Mouse (Mus musculus) heart, adult 11 months (tissue): ENCODE data around the gene Zfp276.
"Not testable (repeated sequence)": the region's sequence is repeated elsewhere in the genome, so short reads cannot be mapped to it uniquely, and the experiment has no call there.

ENCODE experiments used
- DNase-seq: peaks from one replicate; pipeline ENCODE4 v3.0.0; 2022

Gene Zfp276

GRCm38 (mm10) chr8:123245543-123245942, 8.5 kb upstream of the Zfp276 start:
- DNase-seq: no peak

GRCm38 (mm10) chr8:123247748-123248147, 6.2 kb upstream of the Zfp276 start:
- DNase-seq: peak; percentile 92

GRCm38 (mm10) chr8:123248596-123248995, 5.4 kb upstream of the Zfp276 start:
- peak; percentile 96 for DNase-seq

GRCm38 (mm10) chr8:123250940-123251339, 3.1 kb upstream of the Zfp276 start:
- no peak for DNase-seq

- no peak for DNase-seq
Observed at GRCm38 (mm10) chr8:123252925-123253324, 1.1 kb upstream of the Zfp276 start.

- no peak for DNase-seq
Observed at GRCm38 (mm10) chr8:123253451-123254098, 420 bp upstream of the Zfp276 start.

GRCm38 (mm10) chr8:123255170-123255569, 1.2 kb downstream of the Zfp276 start:
- no peak for DNase-seq

GRCm38 (mm10) chr8:123257114-123257513, 3.1 kb downstream of the Zfp276 start:
- no peak for DNase-seq

- not testable (repeated sequence) for DNase-seq
Observed at GRCm38 (mm10) chr8:123257593-123257992, 3.6 kb downstream of the Zfp276 start.

- no peak for DNase-seq
Observed at GRCm38 (mm10) chr8:123267926-123268656, 14.1 kb downstream of the Zfp276 start.

GRCm38 (mm10) chr8:123271147-123271546, 17.2 kb downstream of the Zfp276 start:
- no peak for DNase-seq

- DNase-seq: no peak
Observed at GRCm38 (mm10) chr8:123271901-123272300, 17.9 kb downstream of the Zfp276 start.

GRCm38 (mm10) chr8:123274447-123274846, 20.5 kb downstream of the Zfp276 start:
- DNase-seq: no peak

- no peak for DNase-seq
Observed at GRCm38 (mm10) chr8:123275096-123275495, 21.1 kb downstream of the Zfp276 start.

- DNase-seq: no peak
Observed at GRCm38 (mm10) chr8:123278445-123278844, 24.4 kb downstream of the Zfp276 start.

- DNase-seq: no peak
Observed at GRCm38 (mm10) chr8:123279828-123280227, 25.8 kb downstream of the Zfp276 start.

- DNase-seq: no peak
Observed at GRCm38 (mm10) chr8:123280302-123281094, 26.5 kb downstream of the Zfp276 start.

- DNase-seq: not testable (repeated sequence)
Observed at GRCm38 (mm10) chr8:123282994-123283393, 29.0 kb downstream of the Zfp276 start.

GRCm38 (mm10) chr8:123283991-123284390, 30.0 kb downstream of the Zfp276 start:
- DNase-seq: no peak

GRCm38 (mm10) chr8:123284493-123284892, 30.5 kb downstream of the Zfp276 start:
- no peak for DNase-seq

GRCm38 (mm10) chr8:123287362-123287761, 33.4 kb downstream of the Zfp276 start:
- no peak for DNase-seq

- no peak for DNase-seq
Observed at GRCm38 (mm10) chr8:123290166-123290565, 36.2 kb downstream of the Zfp276 start.

- DNase-seq: peak; percentile 92
Observed at GRCm38 (mm10) chr8:123290679-123291078, 36.7 kb downstream of the Zfp276 start.

- DNase-seq: peak; percentile 98
Observed at GRCm38 (mm10) chr8:123291716-123292115, 37.7 kb downstream of the Zfp276 start.
